Mouse (Mus musculus): Measurements from ENCODE around the gene Jph2.

Gene Jph2

DNA sequence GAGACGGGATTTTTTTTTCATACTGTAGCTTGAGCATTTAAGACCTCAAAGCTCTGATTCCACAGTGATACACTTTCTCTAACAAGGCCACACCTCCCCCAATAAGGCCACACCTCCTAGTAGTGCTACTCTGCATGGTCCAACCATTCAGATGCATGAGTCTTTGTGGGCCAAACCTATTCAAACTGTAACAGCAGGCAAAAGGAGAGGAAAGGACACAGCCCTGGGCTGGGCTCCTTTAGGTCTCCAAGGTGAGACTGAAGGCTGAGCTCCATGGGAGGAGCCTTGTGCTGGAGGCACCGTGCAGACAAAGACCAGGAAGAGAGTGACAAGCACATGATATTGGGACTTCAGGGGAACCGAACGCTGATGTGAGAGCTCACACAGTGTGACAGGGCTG lies 80.5 kb downstream of the Jph2 start:
- peak; percentile 95 for DNase-seq (ENCODE audit: low read depth, low spot score)

DNA sequence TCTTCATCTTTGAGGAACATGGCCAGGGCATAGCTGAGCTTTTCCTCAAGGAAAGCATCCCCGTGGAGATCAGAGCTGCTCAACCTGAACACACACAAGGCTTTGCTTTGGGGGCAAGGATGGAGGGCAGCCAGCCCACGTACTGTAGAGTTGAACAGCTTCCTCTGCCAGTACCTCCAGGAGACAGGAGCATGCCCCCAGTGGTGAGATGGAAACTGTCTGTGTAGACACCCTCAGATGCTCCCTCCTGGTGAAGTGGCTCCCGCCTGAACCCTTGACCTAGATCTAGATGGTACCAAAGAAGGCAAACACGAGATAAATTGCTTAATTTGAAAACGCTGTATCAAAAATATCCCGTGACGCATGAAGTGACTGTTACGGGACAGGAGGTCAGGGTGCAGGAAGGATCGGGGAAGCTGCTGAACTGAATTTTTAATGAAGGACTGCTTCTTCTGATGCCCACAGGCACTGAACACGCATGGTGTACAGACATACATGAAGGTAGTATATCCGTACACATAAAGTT lies 87.6 kb downstream of the Jph2 start:
- peak; percentile 46 for DNase-seq (ENCODE audit: low read depth, low spot score)

DNA sequence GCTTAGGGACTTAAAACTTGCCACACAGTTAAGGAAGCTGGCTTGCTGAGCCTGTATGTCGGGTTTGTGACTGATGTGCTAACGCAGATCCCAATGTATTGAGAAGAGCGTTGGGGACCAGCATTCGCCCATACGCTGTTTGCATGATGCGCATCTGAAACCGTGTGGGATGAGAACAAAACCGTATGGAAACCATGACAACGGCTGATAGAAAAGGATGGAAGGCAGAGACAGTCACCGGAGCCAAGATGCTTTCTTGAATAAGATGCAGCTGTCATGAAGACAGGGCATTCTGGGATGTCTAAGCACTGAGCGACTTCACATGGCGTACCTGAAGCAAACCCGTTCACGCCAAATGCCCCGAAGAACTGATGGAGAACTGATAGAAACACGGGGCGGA lies 88.4 kb downstream of the Jph2 start:
- DNase-seq (ENCODE audit: low read depth, low spot score), result no peak

DNA sequence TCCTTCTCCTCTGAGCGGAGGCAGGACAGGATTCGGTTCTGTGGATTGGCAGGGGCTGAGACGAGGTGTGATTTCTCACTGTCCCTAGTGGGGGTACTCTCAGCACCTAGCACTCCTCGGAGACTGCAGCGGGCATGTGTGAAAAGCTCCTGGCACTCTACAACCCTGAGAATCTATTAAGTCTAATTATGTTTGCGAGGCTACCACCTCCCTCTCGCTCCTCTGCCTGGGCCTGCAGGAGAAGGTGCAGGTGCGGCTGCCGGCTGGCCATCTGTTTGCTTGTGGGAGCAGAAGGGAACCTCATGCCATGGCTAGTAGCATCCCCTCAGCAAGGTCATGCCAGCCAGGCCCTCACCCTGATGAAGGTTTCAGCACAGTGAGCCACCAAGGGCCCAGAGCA lies 94.8 kb downstream of the Jph2 start:
- no peak for DNase-seq (ENCODE audit: low read depth, low spot score)

DNA sequence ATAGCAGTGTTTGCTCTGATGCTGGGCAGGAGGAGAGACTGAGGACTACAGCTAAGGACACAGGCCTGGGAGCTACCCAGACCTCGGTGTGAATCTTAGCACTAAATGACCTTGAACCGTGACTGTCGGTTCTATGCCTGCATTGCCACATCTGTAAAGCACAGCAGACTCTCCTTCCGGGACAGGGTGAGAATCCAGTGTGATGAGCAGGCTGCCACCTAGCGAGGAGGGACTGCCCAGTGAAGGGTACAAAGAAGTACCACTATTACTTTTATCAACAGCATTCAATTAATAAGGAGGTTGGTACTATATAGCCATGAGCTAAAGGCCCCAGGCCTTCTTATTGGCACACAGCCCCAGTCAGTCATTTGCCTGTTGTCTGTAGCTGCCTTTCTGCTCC lies 96.2 kb downstream of the Jph2 start:
- no peak for DNase-seq (ENCODE audit: low read depth, low spot score)

- peak; percentile 62 for DNase-seq (ENCODE audit: low read depth, low spot score)
Measured at GRCm38 (mm10) chr2:163300069-163301060, 97.4 kb downstream of the Jph2 start.

DNA sequence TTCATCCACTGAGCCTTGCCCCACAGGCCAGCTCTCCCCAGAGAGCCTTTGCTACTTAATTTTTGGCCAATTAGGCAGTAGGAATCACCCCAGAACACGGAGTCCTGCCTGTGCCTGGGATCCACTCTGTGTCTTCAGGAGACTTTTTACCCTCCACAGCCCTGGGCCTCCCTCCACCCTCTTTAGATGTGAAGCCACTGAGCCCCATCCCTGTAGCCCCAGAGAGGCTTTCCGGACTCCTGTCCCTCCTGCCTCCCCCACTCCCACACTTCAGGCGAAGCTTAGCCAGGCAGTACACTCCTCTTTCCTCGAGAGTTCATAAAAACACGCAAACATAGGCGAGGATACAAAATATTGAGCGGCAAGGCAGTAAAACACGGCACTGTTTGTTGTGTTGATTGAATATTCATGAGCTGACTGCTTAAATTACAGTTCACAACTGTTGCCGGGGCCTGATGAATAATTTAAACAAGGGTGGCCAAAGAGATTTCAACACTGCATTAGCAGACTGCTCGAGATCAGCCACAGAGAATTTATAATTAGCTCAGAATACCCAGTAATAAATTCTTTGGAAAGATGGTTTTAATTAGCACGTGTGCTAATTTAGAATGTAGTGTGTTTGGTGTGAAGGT lies 100.7 kb downstream of the Jph2 start:
- no peak for DNase-seq (ENCODE audit: low read depth, low spot score)

DNA sequence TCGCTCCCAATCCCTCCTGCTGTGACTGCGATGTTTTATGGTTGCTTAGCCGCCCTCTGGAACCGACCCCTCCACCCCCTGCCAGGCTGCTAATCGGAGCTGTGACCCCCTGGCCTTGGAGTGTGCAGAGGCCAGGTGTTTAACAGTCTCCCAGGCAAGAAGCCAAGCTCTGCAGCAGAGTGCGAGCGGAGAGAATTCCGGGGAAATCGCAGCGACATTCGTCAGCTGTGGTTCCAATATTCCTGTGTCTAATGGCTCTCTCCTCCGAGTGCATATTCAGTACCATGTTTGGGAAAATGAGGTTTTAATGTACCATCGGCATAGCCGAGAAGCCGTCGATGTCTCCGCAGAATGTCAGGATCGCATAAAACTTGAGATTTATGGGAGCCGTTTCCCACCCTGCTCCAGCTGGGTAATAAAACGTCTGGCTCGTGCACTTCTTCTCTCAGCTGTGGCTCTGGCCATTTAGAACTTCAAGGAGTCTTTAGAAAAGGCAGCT lies 108.9 kb downstream of the Jph2 start:
- DNase-seq (ENCODE audit: low read depth, low spot score), result peak; percentile 90
